Mouse (Mus musculus) erythroblast, embryonic 14.5 days (primary cell): Measurements from ENCODE around the gene Rhobtb1.

Experiments
- GATA1 ChIP-seq: IDR thresholded peaks from 2 replicates; pipeline ENCODE4 v1.6.1; 2012; ENCODE audit warnings: low read length, inconsistent platforms, mixed read lengths
- TAL1 ChIP-seq: IDR thresholded peaks from 3 replicates; pipeline ENCODE4 v1.6.1; 2012; ENCODE audit warnings: low read length, inconsistent platforms, mixed read lengths

GRCm38 (mm10) chr10:69247311-69248033 is 96.2 kb downstream of the Rhobtb1 start:
- TF ChIP-seq TAL1 = no peak
- TF ChIP-seq GATA1 = no peak
